Mouse (Mus musculus) CH12.LX (cell line): ENCODE measurements around the gene Xpc.

Source experiments
- CHD1 ChIP-seq: IDR thresholded peaks from 2 replicates; pipeline ENCODE4 v1.6.1; 2012; ENCODE audit warnings: low read depth, low read length, improper control_type of control experiment, inconsistent platforms
- CTCF ChIP-seq, 2 experiments: IDR thresholded peaks in 1 of 2; conservative IDR thresholded peaks in 1 of 2; 2 replicates each; pipeline ENCODE4 v1.5.1; 2011 to 2012; ENCODE audit warnings: low read depth in 2 of 2, low read length in 2 of 2, improper control_type of control experiment in 1 of 2, inconsistent platforms in 1 of 2, mild to moderate bottlenecking in 1 of 2, moderate library complexity in 1 of 2
- ELF1 ChIP-seq: IDR thresholded peaks from 2 replicates; pipeline ENCODE4 v1.6.1; 2014; ENCODE audit warnings: low read depth, mild to moderate bottlenecking, inconsistent platforms, low read length, improper control_type of control experiment
- ETS1 ChIP-seq: conservative IDR thresholded peaks from 2 replicates; pipeline ENCODE4 v1.6.1; 2012; ENCODE audit warnings: low read depth, mild to moderate bottlenecking, inconsistent platforms, low read length, improper control_type of control experiment, moderate library complexity
- UBTF ChIP-seq: IDR thresholded peaks from 2 replicates; pipeline ENCODE4 v1.6.1; 2012; ENCODE audit warnings: low read depth, mild to moderate bottlenecking, inconsistent platforms, low read length, improper control_type of control experiment, moderate library complexity

DNA sequence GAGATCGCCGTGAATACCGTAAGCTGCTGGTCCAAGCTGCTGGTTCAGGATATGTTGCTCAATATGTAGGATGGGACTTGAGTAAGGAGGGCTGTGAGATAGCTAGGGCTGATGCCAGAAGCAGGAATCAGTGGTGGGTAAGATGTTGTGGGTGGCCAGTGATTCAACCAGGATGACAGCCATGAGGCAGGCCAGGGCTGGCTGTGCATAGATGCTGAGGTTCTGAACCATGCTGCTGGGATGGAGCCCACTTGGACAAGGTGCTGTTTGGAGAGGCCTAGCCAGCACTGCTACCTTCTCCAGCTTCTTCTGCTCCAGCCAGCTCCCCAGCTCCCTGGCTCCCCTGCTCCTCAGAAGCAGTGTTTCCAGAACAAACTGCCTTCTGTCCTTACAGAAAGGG lies 36.0 kb upstream of the Xpc start:
- no peak for TF ChIP-seq UBTF
- no peak for TF ChIP-seq CTCF (conservative IDR thresholded peaks at IDR 0.05 in 1 of 2, IDR thresholded peaks at IDR 0.05 in 1 of 2; ENCODE audit: low read depth in 2 of 2, low read length in 2 of 2)
- TF ChIP-seq CHD1: no peak
- no peak for TF ChIP-seq ETS1
- no peak for TF ChIP-seq ELF1
